Comparison of ENCODE assay signal across 12 mouse cellular contexts in the genomic region with DNA sequence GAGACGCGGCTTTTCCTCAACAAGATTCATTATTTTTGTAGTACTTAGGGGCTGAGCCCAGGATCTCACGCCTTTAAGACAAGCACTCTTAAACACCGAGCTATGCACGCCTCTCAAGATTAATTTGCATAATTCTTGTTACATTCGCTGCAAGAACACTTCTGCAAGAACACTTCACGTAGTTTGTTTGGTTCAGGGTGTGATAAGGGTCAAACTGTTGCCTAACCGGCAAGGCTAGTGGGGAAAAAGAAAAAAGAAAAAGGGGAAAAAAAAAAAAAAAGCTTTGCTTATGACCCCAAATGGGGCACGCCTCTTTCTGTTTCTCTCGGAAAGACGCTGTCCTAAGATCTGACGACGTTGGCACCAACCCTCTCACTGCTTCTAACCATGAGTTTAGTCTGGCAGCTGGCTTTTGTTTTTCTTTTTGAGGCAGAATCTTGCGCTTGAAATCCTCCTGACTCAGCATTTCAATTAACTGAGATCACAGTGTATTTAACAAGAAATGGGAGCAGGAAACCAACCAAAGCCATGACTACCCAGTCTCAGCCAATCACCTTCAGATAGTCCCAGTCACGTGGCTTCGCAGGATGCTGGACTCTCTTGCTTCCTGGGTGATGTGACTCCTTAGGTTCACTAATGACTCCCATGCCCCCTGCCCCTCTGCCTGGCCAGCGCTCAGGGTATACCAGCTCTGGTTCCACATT. TPM values are rescaled to one million over a fixed set of nuclear protein-coding genes. Genes with fewer than 3 reads are reported as not detected.
DNase-seq lines count a peak whose midpoint lies in the region; ATAC-seq and TF ChIP-seq lines count a peak whose summit lies in the region.
"Had no signal": no experiment of that assay in that cellular context is flagged by ENCODE, and none has a peak within 500 bp of the region (broad histone marks: within the 10 kb centered on the region; RNA-seq: fewer than 3 reads in every experiment).

No protein-coding gene starts in this region.

- peaks cover 18% of the 10 kb centered on the region for H3K27me3 ChIP-seq in C2C12 (ENCODE audit: control insufficient read depth, insufficient read depth, insufficient read length)
- peaks cover 23% of the 10 kb centered on the region for H3K27me3 ChIP-seq in liver, embryonic 13.5 days
- no peaks in the 10 kb centered on the region for H3K27me3 ChIP-seq in hindbrain, embryonic 10.5 days (ENCODE audit: insufficient read depth, poor library complexity, severe bottlenecking)
- H3K27me3 ChIP-seq: midbrain, embryonic 12.5 days had no signal

- ATAC-seq in liver, embryonic 13.5 days (ENCODE audit: low read depth), result no peak

- in situ Hi-C loops in ES-E14 (cut with MboI; ENCODE audit: low sequenced_read_pairs in 2 of 2, unreplicated experiment in 2 of 2), result no loop called here

- 39% methylated on average over 17 of the region's 17 CpGs for WGBS in liver, embryonic 13.5 days (ENCODE audit: insufficient replicate concordance)
- 67% methylated on average over 17 of the region's 17 CpGs for WGBS in hindbrain, embryonic 10.5 days

- H3K36me3 ChIP-seq in C2C12 (ENCODE audit: control insufficient read depth, insufficient read depth), result no peaks in the 10 kb centered on the region
- H3K36me3 ChIP-seq in ES-E14 (ENCODE audit: control insufficient read depth, insufficient read depth, low read length, poor library complexity, severe bottlenecking), result no peaks in the 10 kb centered on the region
- H3K36me3 ChIP-seq in liver, embryonic 13.5 days, result no peaks in the 10 kb centered on the region
- H3K36me3 ChIP-seq in hindbrain, embryonic 10.5 days, result no peaks in the 10 kb centered on the region
- H3K36me3 ChIP-seq: midbrain, embryonic 12.5 days had no signal

- TF ChIP-seq CTCF in C2C12 (IDR thresholded peaks at IDR 0.05; ENCODE audit: control insufficient read depth, insufficient read depth, insufficient read length), result no peak

- H3K27ac ChIP-seq in ES-E14 (ENCODE audit: insufficient read depth, low read depth, low read length, poor library complexity, severe bottlenecking), result no peak overlapping the region
- H3K27ac ChIP-seq in liver, embryonic 13.5 days, result no peak overlapping the region
- no peak overlapping the region for H3K27ac ChIP-seq in hindbrain, embryonic 10.5 days
- H3K27ac ChIP-seq: midbrain, embryonic 12.5 days had no signal

- peak overlapping the region; percentile 33 for H3K4me2 ChIP-seq in liver, embryonic 13.5 days
- H3K4me2 ChIP-seq: midbrain, embryonic 12.5 days had no signal

- H3K9ac ChIP-seq in ES-E14 (ENCODE audit: insufficient read depth, low read depth, low read length, poor library complexity, severe bottlenecking), result no peak overlapping the region
- H3K9ac ChIP-seq in liver, embryonic 13.5 days, result no peak overlapping the region
- H3K9ac ChIP-seq: midbrain, embryonic 12.5 days had no signal

- no peaks in the 10 kb centered on the region for H3K79me2 ChIP-seq in C2C12 (ENCODE audit: control insufficient read depth, insufficient read depth)

- peaks cover 3 to 8% of the 10 kb centered on the region in 2 experiments; a peak in 2 of 4 replicates for H3K4me1 ChIP-seq in ES-E14 (ENCODE audit: control insufficient read depth in 2 of 2, insufficient read depth in 2 of 2, low read length in 2 of 2, poor library complexity in 1 of 2)
- H3K4me1 ChIP-seq in liver, embryonic 13.5 days (replicated peaks), result no peaks in the 10 kb centered on the region
- no peaks in the 10 kb centered on the region for H3K4me1 ChIP-seq in hindbrain, embryonic 10.5 days (replicated peaks)
- H3K4me1 ChIP-seq: midbrain, embryonic 12.5 days had no signal

- H3K79me3 ChIP-seq in C2C12 (ENCODE audit: low read depth), result no peaks in the 10 kb centered on the region

- no peak for DNase-seq in ES-E14 (ENCODE audit: low read depth, low spot score)
- DNase-seq in liver, embryonic 13.5 days, result no peak
- DNase-seq in lung, postnatal 10 days, result peak; percentile 32
- DNase-seq in spleen, postnatal 10 days (ENCODE audit: low spot score in 2 of 2), result no peak
- no peak for DNase-seq in hindbrain, embryonic 10.5 days (ENCODE audit: low spot score)
- DNase-seq in urinary bladder, adult 18-20 months (ENCODE audit: low spot score in 2 of 2), result no peak
- no peak for DNase-seq in layer of hippocampus, adult 8-10 months (ENCODE audit: low spot score in 2 of 2)
- DNase-seq: cerebellum, adult 8-10 months; gastrocnemius, postnatal 14 days; thymus, postnatal 36 days had no signal

- no peak overlapping the region for H3ac ChIP-seq in C2C12 (ENCODE audit: control insufficient read depth, insufficient read length, low read depth)

- no peaks in the 10 kb centered on the region for H3K9me3 ChIP-seq in ES-E14 (ENCODE audit: control insufficient read depth, insufficient read depth, low read depth, low read length)
- no peaks in the 10 kb centered on the region for H3K9me3 ChIP-seq in liver, embryonic 13.5 days (replicated peaks)
- H3K9me3 ChIP-seq in hindbrain, embryonic 10.5 days, result 0 out of 2 replicates have a peak, but pooled peaks cover 2% of the 10 kb centered on the region
- H3K9me3 ChIP-seq: midbrain, embryonic 12.5 days had no signal

- H3K4me3 ChIP-seq in C2C12 (ENCODE audit: insufficient read depth, poor library complexity, severe bottlenecking) (no peak overlapping the region), ES-E14 (ENCODE audit: insufficient read depth in 1 of 2, low read depth in 1 of 2, low read length in 2 of 2, poor library complexity in 1 of 2, severe bottlenecking in 1 of 2) (no peak overlapping the region)
- no peak overlapping the region for H3K4me3 ChIP-seq in liver, embryonic 13.5 days (replicated peaks)
- no peak overlapping the region for H3K4me3 ChIP-seq in hindbrain, embryonic 10.5 days
- H3K4me3 ChIP-seq: midbrain, embryonic 12.5 days had no signal

TF ChIP-seq in C2C12, 6 proteins besides CTCF, POLR2A, EP300 and RAD21:
- TF ChIP-seq MYOD1 (IDR thresholded peaks at IDR 0.05; ENCODE audit: control insufficient read depth, insufficient read length, low read depth) (no peak), USF1 (IDR thresholded peaks at IDR 0.05; ENCODE audit: low read depth) (peak; percentile 45)

TF ChIP-seq in ES-E14, 5 proteins besides CTCF, POLR2A, EP300 and RAD21:
- TF ChIP-seq HCFC1 (IDR thresholded peaks at IDR 0.05; ENCODE audit: borderline replicate concordance, insufficient read depth, low read length) (no peak), MAFK (IDR thresholded peaks at IDR 0.05; ENCODE audit: insufficient read depth, low read depth, low read length) (peak; percentile 86), ZC3H11A (IDR thresholded peaks at IDR 0.05; ENCODE audit: borderline replicate concordance, low read depth, low read length) (no peak), CHD2 (IDR thresholded peaks at IDR 0.05; ENCODE audit: low read depth, low read length) (no peak), ZNF384 (IDR thresholded peaks at IDR 0.05; ENCODE audit: low read depth, low read length) (0 out of 2 replicates have a peak, but pooled peaks have one; percentile 7)
TF ChIP-seq in ES-E14: peak in this region for 2.

RNA-seq across cellular contexts. Expression of gene Tnpo3, which starts 11.3 kb away (rescaled TPM):
- 29.4 TPM for polyA plus RNA-seq in C2C12 (2012; fragmentation: generic; extraction: Trizol)
- total RNA-seq in ES-E14 (2012; rRNA removed), result 89.7 and 91.1 TPM in 2 replicates
- polyA plus RNA-seq in liver, embryonic 13.5 days (2015; fragmentation: Nextera tagmentation; extraction: Ambion mirVana), result 38.2 and 43.1 TPM in 2 replicates
- 93.1 and 118 TPM in 2 replicates for polyA plus RNA-seq in hindbrain, embryonic 10.5 days (2016; fragmentation: Nextera tagmentation; extraction: Ambion mirVana)
- total RNA-seq in layer of hippocampus, adult 8-10 months (2022), result 10 to 100 TPM; 67.0 to 78.6 (median 73.2) TPM
